Mouse (Mus musculus) cerebellum, adult 18-20 months (tissue): Measurements from ENCODE around the gene Nlrc3.
"Not testable (repeated sequence)": the region's sequence is repeated elsewhere in the genome, so short reads cannot be mapped to it uniquely, and the experiment has no call there.

Experiments
- DNase-seq, 2 experiments: peaks; one replicate each; pipeline ENCODE4 v3.0.0; 2021

The Nlrc3 gene

DNA sequence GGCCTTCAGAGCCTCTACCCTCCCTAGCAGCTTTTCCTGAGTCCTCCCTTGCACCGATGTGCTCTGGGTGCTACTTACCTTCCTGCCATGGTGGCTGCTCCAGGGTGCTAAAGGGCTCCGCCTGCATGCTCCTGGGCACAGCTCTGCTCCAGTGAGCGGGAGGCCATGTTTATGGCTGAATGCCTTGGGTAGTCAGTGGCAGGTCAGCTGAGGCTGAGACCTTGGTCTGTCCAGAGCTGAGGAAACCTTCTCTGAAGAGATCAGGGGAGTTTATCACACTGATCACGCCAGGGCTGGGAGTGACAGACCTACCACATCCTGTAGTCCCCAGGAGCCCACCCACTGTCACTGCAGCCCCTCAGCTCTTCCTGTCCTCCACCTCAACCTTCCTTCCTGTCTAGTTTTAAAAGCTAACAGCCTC, at the start of gene Nlrc3:
Gene Nlrc3, minus strand, starts transcription at position 382 of the 421 bp plus-strand sequence.
- DNase-seq = no peak

DNA sequence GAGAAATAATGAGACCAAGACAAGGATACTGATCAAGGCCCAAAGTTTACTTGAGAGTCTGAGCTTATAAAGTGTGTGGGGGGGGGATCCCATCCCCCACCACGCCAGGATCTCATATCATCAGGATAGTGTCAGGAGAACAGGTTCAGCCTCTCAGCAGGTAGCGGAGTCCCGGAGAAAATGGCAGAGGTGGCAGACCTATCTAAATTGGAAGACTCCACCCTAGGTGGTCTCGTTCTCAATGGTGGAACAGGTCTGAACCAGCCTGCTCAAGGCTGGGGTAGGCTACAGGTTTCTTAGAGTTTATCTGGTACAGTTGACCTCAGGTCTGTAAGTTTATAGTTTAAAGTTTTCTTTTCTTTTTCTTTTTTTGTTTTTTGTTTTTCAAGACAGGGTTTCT, 46.3 kb upstream of the Nlrc3 start:
- no peak for DNase-seq

DNA sequence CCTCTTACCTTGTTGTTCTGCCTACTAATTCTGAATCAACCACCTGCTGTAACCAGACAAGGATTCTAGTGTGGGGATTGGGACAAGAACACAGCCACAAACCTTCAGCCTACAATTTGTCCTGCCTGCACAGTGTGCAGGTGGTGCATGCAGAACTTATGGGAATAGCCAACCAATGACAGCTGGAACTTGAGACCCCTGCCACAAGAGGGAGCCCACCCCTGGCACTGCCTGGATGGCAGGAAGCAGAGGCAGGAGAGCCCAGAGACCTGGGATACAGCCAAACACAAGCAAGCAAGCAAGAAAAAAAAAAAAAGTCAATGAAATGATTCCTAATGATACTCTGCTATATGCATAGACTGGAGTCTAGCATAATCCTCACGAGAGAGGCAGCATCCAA, 44.8 kb upstream of the Nlrc3 start:
- DNase-seq = no peak

DNA sequence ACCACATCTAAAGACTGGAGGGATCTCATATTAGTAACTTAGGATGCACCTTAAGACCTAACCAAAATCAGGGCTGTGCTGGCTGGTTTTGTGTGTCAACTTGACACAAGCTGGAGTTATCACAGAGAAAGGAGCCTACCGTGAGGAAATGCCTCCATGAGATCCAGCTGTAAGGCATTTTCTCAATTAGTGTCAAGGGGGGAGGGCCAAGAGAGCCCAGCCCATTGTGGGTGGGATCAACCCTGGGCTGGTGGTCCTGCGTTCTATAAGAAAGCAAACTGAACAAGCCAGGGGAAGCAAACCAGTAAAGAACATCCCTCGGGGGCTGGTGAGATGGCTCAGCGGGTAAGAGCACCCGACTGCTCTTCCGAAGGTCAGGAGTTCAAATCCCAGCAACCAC, 41.0 kb upstream of the Nlrc3 start:
- DNase-seq = not testable (repeated sequence)

DNA sequence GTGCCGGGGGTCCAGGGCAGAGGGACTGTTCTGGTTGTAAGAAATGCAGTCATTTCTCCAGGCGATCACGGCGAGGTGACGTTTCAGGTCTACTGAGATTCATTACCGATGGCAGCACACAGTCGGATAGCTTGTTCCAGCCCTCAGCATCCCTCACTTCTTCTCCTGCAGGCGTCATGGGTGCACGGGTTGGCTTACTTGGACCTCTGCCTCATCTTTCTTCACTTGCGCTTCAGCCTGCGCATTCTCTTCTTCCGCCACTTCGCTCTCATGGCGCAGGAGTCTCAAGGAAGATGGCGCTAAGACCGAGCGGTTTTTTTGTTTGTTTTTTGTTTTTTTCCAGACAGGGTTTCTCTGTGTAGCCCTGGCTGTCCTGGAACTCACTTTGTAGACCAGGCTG, 40.4 kb upstream of the Nlrc3 start:
- DNase-seq = not testable (repeated sequence)

DNA sequence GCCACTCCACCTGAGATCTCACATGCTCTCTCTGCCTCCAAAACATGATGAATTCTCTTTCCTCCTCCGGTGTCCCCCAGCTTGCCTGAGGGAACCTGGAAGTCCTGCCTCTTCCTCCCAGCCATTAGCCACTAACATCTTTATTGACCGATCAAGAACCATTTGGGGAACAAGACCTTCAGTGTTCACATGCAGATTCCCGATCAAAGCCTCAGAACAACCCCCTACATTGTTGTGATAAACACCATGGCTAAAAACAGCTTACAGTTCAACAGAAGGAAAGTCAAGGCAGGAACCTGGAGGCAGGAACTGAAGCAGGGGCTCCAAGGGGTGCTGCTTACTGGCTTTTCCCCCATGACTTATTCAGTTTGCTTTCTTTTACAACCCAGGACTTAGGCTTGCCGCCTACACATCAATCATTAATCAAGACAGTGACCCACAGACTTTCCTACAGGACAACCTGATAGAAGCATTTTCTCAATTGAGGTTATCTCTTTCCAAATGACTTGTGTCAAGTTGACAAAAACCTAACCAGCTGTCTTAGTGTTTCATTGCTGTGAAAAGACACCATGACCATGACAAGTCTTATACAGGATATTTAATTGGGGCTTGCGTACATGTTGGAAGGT, 37.7 kb upstream of the Nlrc3 start:
- DNase-seq = no peak

DNA sequence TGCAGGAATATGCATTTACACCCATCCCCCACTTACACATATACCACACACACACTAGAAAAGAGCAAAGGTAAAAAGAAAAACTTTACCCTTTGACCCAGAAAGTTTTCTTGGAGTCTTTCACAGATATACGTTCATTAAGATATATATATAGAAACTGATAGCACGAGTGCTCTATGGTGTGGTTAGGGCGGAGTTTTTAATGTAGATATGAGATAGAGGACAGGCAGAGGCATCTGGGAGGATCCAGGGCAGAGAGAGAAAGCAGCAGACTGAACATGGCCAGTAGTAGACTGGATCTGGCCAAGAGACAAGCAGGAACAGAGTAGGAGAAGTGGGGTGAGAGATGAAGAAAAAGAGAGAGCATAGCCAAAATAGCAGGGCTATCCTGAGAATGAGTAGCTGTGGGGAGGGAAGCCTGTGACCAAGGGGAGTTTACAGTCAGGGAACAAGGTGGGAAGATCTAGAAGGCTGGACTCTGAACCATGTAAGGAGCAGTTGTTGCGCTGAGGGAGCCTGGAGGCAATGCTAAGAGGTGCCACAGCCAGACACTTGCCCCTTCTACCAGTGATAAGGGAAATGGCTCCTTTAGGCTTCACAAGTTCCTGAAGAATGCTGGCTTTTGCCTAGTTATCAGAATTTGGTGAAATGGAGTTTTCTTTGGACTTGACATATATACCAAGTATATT, 36.6 kb upstream of the Nlrc3 start:
- DNase-seq = no peak

DNA sequence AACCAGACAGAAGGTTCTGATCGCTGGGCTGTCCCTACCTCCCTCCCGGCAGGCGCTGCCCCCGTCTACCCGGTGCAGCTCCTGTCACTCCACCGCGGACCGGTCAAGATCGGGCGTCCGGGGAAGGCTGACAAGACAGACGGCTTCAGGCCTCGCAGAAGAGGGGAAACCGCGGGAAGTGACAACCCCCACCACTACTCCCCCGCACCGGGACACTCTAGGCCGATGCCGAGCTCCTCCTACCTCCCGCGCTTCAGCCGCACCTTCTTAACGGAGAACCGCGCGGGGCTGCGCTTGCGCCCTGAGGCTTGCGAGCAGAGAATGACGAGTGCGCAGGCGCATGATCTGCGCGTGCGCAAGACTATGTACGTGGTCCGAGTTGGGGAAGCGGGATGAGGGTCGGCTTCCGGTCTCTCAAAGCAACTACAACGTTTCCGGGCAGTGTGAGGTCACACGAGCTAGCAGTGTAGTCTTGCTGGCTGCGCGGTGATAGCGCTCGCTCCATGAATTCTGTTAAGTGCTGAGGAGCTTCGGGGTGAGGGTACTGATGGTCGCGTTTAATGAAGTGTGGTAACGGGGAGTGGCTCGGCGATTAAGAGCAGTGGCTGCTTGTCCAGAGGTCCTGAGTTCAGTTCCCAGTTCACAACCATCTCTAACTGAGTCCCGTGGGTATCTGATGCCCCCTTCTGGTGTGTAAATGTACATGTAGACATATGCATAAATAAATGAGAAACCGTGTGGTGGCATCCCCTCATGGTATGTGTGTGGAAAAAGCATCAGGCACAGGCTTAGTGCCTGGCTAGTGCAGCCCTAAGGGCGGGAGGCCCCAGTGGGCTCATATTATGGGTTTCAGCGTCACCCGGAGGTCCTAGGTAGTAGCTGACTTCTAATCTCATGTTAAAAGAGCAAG, 27.3 kb upstream of the Nlrc3 start, which contains the start of gene Slx4:
Gene Slx4, minus strand, starts transcription at position 282 of the 910 bp plus-strand sequence.
- DNase-seq = peak; percentile 95 to 98

DNA sequence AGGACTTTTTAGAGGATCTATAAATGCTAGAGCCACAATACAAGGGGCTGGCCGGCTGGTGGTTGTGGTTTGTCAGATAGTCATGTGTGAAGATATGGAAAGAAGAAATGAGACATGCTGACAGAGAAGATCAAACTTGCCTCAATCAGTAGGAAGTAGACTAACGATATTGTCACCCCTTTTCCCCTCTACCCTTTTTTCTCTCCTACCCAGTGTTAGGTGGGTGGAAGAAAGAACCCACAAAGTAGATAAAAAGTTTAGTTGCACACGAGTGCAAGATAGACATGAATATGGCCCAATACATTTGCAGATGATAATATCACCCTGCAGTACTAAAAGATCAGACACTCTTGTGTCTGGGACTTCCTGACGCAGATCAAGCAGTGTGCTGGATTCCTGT, 12.0 kb upstream of the Nlrc3 start:
- DNase-seq = no peak

DNA sequence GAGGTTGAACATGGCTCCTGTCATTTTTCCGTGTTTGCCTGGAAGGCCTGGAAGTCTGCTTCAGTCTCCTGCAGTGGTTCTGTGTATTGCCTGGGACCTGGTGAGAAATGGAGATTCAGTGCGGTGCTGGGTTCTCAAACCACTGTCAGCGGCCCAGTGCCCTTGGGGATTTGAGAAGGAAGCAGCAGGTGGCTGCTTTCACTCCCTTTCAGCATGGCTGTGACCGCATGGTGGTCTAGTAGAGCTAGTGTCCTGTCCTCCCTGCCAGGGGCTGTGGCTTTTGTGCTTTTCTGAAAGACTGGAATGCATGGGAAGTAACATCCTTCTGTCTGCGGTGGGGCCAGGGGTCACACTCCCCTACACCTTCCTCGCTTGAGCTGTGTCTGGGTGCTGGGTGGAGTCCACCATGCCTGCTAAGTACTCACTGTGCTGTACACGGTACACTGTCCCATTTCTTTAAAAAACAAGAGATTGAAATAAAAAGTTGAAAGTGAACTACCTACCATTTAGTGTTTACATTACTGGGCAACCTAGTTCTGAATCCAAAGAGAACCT, 6.8 kb upstream of the Nlrc3 start:
- DNase-seq = no peak

DNA sequence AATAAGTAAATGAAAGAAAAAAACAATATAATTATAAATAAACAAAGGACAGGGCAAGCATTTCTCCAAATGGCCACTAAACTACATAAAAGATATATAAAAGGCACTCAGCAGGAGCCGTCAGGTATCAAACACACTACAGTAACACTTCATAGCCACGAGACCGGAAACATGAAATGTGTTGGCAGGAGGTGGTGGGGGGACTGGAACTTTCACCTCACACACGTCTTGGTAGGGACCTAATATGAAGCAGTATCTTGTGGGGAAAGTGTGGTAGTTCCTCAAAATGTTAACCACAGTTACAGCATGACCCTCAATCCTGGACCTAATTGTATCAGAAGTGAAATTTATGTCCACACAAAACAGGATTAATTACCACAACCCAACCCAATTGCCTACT, 5.7 kb upstream of the Nlrc3 start:
- no peak for DNase-seq

DNA sequence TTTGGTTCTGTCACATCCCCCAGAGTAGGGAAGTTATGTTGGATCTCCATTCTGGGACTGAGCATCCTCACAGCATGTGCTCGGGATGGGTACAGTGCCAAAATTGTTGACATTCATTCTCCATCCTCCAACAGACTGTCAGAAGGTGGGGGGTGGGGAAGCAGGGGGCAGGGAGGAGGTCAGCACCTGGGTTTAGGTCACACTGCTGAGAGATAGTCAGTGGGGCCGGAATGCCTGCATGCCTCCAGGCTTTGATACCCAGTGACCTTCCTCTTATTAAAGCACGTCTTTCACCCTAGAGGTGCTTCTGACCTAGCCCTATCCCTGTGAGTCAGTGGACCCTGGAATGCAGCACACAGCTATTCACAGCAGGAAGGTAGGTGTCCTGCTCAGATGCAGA, 280 bp upstream of the Nlrc3 start:
- DNase-seq = no peak

DNA sequence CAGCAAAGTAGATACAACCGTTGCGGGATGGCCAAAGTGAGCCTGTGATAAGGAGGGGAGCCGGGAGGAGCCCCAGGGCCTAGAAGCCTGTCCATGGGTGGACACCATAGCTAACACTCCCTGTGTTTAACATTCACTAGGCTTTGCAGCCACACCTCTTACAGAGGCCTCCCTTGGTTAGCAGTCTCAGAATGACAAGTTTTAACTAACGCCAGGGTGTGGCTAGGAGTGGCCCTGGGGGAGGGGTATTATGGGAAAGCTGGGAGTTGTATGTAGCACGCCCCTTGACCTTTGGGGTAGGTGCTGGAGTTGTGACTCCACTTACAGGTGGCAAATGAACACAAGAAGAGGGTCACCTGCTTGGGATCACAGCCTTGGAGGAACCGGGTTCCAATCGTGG, 774 bp downstream of the Nlrc3 start:
- no peak for DNase-seq

DNA sequence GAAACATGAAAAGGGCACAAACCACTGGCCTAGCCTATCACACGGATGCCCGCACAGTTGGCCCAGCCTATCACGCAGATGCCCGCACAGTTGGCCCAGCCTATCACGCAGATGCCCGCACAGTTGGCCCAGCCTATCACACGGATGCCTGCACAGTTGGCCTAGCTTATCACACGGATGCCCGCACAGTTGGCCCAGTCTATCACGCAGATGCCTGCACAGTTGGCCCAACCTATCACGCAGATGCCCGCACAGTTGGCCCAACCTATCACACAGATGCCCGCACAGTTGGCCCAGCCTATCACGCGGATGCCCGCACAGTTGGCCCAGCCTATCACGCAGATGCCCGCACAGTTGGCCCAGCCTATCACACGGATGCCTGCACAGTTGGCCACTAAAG, 2.0 kb downstream of the Nlrc3 start:
- not testable (repeated sequence) for DNase-seq

DNA sequence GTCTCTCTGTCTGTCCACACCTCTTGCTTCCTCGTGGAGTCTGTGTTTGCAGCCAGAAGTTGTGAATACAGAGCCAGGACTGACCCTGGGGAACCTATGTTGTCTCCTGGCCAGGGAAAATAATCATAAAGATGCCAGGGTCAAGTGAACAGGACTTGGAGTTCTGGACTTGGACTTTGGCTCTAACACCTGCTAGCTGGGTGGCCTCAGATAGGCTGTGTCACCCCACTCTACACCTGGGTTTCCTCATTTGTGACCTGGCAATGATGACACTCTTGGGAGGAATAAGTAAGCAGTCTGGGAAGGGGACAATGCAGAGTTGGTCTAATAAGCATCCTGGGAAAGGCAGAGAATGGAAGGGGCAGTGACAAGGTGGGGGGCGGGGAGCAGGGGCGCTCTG, 10.9 kb downstream of the Nlrc3 start:
- no peak for DNase-seq

DNA sequence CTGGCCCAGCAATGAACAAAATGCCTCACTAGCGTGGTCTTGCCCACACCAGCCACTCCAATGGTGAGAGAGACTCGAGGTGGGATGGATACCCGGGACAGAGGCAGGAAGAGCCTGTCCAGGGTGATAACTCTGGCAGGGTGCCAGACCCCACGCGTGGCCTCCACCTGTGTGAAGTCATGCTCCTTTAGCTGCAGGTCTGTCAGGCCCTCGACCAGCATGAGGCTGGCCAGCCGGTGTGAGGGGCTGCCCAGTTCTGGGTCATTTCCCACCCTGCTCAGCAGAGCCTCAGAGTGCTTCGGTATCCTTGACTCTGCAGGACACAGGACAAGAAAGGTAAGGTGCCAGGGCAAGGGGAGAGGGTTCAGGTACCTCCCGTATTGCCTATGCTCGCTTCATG, 11.4 kb downstream of the Nlrc3 start:
- DNase-seq = peak in 1 of 2 experiments; percentile 49

DNA sequence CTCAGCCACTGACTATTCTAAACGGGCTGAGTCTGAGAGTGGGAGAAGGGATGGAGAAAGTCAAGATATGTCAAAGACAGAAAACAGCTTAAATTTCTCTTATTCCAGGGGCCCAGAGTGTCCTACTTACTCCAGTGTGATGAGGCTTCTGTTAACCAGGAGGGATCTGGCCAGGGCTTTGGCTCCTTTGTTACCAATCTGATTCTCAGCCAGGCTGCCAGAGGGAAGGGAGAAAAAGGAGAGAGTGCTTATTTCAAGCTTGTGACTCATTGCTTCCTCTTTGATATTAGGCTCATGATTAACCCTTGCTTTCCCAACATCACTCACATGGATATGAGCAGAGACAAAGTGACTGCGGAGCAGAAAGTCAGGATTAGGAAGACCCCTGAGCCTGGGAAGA, 17.2 kb downstream of the Nlrc3 start:
- peak; percentile 52 to 71 for DNase-seq

DNA sequence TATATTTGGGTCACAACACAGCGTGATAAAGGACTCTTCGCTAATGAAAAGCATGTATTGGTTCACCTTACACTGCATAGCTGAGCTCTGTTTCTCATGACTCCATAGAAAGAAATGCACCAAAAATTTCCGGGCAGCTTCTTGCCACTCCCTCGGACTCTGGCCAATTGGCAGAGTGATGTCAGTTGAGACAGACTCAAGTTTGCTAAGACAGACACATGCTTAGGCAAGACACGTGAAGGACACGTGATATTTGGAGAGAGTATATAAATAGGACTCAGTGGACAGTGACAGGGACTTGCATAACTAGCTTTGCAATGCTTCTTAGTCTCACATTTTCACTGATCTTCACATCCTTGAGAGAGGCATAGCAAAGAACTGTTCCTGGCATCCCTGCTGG, 20.1 kb downstream of the Nlrc3 start:
- DNase-seq = peak; percentile 57 to 59

DNA sequence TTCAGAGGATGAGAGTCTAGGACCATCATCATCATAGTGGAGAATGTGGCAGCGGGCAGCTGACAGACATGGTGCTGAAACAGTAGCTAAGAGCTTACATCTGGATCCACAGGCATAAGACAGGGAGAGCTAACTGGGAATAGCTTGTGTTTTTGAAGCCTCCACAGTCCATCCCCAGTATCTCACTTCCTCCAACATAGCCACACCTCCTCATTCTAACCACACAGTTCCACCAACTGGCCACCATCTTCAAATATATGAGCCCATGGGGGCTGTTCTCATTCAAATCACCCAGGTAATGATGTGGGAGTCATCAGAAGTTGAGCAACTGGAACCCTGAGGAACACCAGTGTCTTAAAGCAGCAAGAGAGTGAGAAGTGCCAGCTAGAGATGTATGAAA, 25.3 kb downstream of the Nlrc3 start:
- DNase-seq = no peak

DNA sequence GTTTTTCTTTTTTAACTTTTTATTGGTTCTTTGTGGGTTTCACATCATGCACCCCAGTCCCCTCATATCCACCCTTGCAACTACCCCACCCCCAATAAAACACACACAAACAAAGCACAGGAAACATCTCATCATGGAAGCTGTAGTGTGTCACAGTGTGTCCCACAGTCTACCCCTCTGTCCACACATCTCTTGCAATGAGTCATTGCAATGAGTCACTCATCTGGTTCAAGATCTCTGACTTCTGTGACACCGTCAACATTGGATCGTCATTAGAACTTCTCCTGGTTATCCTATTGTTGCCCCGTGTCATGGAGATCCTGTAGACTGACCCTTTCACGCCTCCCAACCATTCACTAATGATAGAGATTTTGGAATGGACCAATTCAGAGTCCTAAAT, 41.7 kb downstream of the Nlrc3 start:
- no peak for DNase-seq

DNA sequence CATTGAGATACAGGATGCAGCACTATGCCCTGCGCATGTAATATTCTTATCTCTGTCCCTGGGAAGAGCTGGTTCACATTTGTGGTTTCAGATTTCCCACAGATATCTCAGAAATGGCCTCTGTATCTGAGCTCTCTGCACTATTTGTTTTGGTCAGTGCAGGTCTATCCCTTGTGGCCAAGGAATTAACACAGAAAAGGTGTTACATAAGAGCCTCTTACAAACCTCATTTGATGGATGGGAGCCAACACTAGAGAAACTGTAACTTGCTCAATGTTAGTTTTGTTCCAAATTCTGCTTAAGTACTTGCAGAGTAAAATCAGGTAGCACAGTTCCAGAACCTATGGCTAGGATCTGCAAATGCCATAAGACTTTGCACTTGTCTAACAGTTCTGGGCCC, 42.3 kb downstream of the Nlrc3 start:
- no peak for DNase-seq

DNA sequence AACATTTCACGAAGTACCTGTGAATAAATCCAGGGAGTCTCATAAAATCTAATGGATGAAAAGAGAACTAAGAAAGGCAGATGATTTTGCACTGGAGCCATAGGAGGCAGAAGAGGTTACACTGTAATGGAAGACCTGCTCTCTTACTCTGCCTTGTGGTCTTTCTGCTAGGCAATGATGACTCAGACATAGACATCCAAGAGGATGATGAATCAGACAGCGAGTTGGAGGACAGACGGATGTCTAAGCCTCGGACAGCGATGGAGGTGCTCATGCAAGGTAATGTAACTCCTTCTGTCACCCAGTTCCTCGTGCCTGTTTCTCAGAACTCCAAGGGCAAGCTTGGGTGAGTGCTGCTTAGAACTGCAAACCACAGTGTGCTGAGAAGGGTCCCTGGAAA, 42.9 kb downstream of the Nlrc3 start:
- DNase-seq = no peak

DNA sequence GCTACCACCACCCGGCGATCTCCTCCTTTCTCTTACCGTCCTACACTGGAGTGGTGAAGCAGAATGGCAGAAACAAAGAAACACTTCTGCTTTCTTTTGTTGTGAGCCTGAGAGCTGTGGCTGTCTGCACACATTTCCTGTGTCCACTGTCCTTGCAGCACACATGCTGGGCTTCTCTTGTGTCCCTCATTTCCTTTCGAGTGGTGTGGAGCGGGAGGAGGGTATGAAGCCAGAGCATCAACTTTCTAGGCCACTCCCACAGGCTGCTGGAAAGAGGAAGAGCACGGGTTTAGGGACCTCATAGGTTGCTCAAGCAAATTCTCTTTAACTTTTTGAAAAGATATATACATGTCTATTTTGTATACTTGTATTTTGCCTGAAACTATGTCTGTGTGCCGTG, 47.3 kb downstream of the Nlrc3 start:
- DNase-seq = no peak
